Mouse (Mus musculus): ENCODE measurements around the gene St6galnac6.
A peak's percentile ranks its signal among the peaks of the same experiment; 100 is the strongest.

The St6galnac6 gene

DNA sequence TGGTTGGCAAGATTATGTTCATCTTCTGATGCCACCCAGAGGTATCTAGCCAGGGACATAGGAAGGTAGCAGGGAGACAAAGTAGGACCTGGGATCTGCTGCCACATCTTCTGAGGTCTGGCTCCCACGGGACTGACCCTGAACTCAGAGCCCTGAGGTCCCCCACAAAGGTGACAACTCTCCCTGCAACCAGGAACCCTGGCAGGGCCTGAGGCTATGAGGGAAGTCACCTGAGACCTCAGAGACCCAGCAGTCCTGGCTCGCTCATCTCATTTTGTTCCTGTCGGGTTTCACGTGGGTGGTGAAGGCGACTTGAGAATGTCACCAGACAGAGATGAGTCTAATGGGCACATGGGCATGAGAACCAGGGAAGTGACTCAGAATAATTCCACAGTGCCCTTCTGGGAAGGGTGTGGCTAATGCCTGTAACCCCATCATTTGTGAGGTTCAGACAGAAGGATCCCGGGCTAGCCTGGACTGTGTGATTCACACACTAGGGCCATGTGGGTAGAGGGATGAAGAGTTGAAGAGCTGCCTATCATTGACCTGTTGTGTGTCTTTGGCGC is 14.3 kb upstream of the St6galnac6 start:
- no peak for DNase-seq (ENCODE audit: low spot score)

DNA sequence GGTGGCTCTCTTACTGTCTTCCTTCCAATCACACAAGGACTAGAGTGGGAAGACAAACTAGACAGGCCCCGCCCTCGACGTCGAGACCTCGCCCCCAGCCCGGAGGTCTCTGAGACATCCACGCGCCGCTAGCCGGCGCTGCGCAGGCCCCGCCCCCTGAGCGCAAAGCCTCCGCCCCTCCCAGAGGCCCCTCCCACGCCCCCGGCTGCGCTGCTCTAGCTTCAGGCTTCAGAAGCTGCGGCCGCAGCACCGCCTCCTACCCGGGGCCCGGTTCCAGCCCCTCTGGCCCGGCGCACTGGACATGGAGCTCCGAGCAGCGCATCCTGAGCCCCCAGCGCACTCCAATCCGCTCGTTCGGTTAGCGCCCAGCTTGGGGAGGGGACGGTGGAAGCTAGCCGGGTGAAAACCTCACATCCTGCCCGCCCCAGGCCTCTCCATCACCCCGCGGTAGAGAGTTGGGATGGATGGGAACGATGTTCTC is 12.6 kb upstream of the St6galnac6 start, which contains the start of gene St6galnac4:
Gene St6galnac4, plus strand, starts transcription at position 225 of the 481 bp plus-strand sequence.
- peak; percentile 83 for DNase-seq (ENCODE audit: low spot score)

- DNase-seq (ENCODE audit: low spot score), result no peak
Measured at GRCm38 (mm10) chr2:32587731-32588321, 11.7 kb upstream of the St6galnac6 start.

GRCm38 (mm10) chr2:32589213-32589795 is 10.2 kb upstream of the St6galnac6 start:
- no peak for DNase-seq (ENCODE audit: low spot score)

GRCm38 (mm10) chr2:32590224-32590623 is 9.3 kb upstream of the St6galnac6 start:
- DNase-seq (ENCODE audit: low spot score), result no peak

DNA sequence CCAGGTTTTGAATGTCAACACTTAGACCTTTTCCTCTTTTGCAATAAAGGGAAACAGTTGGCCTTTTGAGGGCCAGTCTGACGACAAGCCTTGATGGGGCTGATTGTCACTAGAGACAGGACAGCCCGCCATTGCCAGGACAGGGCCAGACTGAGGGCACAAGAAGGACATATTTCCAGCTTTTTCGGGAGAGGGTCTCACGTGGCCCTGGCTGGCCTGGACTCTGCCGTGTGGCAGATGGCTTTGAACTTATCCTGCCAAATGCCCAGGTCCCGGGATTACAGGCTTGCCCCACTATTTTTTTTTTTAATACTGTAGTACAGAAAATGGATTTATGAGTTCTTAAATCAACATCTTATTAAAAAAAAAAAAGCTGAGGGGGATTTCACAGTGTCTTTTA is 8.3 kb upstream of the St6galnac6 start:
- DNase-seq (ENCODE audit: low spot score), result no peak

DNA sequence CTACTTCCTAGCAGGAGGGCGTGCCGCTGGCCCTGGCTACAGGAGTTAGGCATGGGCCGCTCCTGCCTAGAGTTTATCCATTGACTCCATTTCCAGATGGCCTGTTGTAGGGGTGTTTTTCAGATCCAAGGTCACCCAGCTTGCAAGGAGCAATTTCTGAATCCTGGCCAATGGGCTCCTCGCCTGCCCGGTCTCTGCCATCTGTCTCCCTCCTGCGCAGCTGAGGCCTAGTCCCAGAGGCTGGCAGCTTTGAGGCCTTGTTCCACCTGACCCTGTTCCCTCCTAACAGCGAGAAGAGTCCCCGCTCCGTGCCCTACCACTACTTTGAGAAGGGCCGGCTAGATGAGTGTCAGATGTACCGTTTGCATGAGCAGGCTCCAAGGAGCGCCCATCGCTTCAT is 2.8 kb upstream of the St6galnac6 start:
- DNase-seq (ENCODE audit: low spot score), result no peak

DNA sequence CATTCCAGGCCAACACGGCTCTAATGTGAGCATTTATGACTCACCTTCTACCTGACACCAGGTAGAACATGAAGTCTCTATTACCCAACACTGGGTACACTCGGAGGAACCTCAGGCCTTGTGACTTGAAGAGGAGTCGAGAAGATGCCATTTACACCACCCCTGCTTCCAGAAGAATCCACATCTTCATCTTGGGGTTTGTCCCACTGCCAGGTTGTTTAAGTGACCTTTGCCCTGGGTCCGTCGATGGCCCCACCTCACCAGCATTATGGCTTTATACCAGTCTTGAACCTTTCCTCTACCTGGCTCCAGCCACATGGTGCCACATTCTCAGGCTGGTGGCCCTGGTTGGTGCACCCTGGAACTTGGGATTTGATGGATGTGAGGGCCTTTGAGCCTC is 2.3 kb upstream of the St6galnac6 start:
- DNase-seq (ENCODE audit: low spot score), result no peak

GRCm38 (mm10) chr2:32597699-32598098 is 1.8 kb upstream of the St6galnac6 start:
- DNase-seq (ENCODE audit: low spot score), result no peak

- DNase-seq (ENCODE audit: low spot score), result no peak
Measured at GRCm38 (mm10) chr2:32598506-32598905, 1.0 kb upstream of the St6galnac6 start.

- DNase-seq (ENCODE audit: low spot score), result no peak
Measured at GRCm38 (mm10) chr2:32601417-32602065, 2.0 kb downstream of the St6galnac6 start.

DNA sequence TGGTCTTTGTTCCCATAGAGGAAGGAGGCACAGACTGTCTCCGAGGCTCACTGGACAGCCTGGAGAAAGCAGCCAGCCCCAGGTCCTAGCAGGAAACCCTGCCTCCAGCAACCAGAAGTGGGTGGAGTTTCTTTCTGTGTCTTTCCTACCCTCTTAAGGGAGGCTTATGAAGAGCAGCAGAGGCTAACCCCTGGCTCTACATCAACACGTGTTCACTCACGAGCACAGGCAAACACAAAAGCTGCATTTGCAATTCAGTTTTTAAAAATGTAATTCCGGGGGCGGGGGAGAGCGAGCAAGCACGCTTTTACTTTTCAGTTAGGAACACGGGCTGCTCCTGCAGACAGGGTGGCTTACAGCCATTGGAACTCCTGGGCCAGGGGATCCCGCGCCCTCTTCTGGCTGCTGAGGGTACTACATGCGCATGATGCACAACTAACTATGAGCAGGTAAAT is 3.1 kb downstream of the St6galnac6 start:
- peak; percentile 87 for DNase-seq (ENCODE audit: low spot score)

GRCm38 (mm10) chr2:32604631-32605030 is 5.1 kb downstream of the St6galnac6 start:
- no peak for DNase-seq (ENCODE audit: low spot score)

DNA sequence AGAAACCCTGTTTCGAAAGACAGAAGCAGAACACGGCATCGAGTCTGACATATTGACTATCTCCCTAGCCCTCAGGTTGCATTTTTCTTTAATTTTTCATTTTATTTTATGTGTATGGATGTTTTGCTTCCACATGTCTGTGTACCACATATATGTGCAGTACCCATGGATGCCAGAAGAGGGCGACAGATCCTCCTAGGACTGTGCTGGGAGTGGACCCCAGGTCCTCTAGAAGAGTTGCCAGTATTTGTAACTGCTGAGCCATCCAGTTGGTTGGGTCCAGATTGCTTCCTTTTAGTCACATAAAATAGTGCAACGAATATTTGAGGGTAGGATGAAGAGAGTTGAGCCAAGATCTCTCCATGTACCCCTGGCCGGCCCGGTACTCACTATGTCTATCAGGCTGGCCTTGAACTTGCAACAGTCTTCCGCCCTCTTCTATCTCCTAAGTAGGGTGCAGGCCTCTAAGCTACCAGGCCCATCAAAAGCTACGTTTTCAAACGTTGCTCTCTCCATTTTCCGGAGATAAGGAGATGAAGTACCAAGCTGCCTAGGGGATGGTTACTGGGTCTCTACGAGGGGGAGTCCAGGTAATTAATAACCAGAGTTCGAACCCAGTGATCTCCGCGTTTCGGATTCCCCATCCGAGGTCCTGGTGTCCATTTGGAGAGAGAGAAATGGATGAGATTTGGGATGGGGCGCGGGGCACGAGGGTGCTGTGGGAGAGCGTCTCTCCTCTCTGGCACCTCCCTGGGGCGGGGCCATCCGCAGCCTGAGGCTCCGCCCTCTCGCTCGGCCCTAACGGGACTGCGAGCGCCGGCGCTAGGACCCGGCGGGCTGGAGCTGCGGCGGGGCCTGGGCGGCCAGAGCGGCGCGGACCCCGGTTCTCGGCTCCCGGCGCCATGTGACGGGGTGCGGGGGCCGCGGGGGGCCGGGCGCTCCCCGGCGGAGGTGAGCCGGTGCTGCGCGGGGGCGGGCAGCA is 6.9 kb downstream of the St6galnac6 start:
- peak; percentile 78 for DNase-seq (ENCODE audit: low spot score)

DNA sequence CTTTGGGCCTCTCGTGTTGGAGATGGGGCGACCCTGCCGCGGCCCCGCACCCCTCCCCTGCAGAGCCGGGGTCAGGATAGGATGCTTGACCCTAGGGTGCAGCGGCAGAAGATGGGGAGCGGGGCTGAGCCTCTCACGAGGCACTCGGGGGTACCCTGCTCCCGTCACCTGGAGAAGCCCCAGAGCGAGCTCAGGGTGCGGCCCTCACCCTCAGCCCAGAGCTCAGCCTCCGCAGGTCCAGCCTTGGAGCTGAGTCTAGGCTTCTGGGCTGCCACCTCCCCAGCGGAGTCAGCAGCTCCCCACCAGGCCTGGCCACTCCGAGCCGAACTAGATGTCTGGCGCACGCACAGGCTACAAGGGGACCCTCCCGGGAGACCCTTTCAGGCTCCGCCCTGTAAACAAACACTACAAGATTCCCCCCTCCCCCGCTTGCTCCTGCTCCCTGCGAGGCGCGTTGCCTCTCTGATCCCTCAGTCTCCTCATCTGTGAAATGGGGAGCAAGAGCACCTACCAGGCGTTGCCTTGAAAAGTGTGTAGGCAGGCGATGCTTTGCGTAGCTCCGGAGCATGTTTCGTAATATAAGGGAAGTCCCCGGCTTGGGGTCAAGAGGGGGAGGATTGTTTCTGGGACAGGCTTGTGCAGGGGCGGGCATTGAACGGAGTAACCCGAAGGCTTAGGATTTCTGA is 7.9 kb downstream of the St6galnac6 start:
- no peak for DNase-seq (ENCODE audit: low spot score)

- peak; percentile 53 for DNase-seq (ENCODE audit: low spot score)
Measured at GRCm38 (mm10) chr2:32608141-32608777, 8.8 kb downstream of the St6galnac6 start.

- no peak for DNase-seq (ENCODE audit: low spot score)
Measured at GRCm38 (mm10) chr2:32608778-32609435, 9.4 kb downstream of the St6galnac6 start.

DNA sequence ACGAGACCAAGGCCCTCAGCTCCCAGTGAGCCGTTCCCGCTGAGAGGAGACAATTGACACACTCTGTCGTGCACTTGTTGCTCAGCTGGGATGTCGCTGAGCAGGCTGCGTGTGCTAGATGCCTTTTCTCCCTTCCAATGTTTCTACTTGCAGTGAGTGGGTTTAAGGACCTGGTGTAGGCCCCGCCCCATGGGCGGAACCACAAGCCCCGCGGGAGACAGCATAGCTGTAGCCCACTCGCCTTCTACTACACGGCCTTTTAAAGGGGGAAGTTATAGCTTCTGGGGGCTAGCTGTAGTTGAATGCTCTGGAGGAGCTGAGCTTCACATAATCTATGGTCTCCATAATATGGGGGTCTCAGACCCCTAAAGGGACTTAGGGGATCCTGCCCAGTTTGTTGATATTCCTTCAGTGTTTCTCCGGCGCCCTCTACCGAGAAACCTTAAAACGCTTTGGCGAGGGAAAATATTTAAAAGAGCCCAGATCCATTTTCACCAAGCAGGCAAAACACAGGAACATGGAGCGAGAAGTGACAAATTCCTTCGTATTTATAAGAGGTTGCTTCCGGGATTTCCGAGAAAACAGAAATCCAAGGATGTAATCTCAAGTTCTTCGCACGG is 11.2 kb downstream of the St6galnac6 start:
- no peak for DNase-seq (ENCODE audit: low spot score)

DNA sequence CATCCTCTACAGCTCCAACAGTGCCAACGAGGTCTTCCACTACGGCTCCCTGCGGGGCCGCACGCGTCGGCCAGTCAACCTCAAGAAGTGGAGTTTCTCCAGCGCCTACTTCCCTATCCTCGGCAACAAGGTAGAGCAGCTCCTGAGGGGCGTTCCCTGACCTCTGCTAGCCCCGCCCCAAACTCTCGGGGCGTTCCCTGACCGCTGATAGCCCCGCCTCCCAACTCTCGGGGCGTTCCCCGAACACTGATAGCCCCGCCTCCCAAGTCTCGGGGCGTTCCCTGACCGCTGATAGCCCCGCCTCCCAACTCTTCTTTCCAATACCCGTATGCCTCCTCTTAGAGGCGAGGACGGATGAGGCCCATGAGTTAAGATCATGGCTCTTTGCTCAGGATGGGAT is 12.8 kb downstream of the St6galnac6 start:
- DNase-seq (ENCODE audit: low spot score), result no peak

DNA sequence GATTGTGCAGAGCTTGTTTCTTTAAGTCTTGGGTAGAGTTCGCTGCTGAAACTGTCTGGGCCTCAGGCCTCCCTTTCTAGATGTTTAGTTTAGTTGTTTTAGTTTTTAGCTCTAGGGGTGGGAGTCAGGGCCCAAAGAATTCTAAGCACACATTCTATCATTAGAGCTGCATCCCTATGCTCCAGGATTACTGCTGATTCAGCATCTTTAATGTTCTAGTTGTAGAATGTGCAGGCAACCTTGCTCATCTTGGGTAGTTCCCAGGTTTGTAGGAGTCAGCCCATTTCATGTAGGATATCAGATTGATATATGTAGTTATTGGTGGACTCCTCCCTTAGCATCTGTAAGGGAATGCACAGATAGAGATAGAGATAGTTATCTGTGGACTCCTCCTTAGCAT is 17.6 kb downstream of the St6galnac6 start:
- no peak for DNase-seq (ENCODE audit: low spot score)

Measured in urinary bladder, postnatal 25 days (tissue).